Mouse (Mus musculus) 3134 (cell line): Measurements from ENCODE around the gene Gm27027.
A peak's percentile ranks its signal among the peaks of the same experiment; 100 is the strongest.

Experiments used
- DNase-seq: peaks from one replicate; pipeline ENCODE4 v3.0.0-alpha.2; 2011; ENCODE audit warnings: low spot score; ENCODE audit not compliant: insufficient read length; ENCODE audit errors: extremely low read depth

Gm27027 gene

GRCm38 (mm10) chr2:93996254-93996653 is at the start of gene Gm27027:
TSS of gene Gm27027 (minus strand) at chr2:93996354.
- DNase-seq = no peak

DNA sequence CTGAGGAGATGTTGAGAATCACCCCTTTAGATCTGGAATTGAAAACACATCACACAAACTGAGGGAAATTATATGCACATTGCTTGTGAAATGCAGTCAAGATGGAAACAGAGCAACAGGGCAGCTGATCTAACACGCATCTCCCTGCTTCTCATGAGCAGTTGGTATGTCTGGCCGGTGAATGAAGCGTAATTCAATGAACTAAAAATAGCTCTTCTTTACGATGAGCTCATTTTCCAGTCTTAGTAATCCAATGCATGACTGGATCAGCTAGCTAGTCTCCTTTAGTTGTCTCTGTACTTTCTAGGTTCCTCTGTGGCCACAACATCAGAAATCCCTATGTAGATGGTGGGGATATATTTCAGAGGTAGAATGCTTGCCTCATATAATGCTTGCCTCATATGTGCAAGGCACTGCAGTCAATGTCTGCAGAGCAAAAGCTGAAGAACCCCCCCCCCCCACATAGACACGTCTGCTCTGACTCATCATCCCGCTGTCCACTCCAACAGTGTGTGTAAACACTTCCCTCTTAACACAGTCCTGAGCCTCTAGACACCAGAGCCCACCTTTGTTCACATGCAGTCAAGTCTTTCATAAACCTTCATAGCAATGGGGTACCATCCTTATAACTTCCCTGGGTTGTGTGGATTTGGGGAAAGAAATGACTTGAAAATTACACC is 49.4 kb upstream of the Gm27027 start:
- peak; percentile 33 for DNase-seq

DNA sequence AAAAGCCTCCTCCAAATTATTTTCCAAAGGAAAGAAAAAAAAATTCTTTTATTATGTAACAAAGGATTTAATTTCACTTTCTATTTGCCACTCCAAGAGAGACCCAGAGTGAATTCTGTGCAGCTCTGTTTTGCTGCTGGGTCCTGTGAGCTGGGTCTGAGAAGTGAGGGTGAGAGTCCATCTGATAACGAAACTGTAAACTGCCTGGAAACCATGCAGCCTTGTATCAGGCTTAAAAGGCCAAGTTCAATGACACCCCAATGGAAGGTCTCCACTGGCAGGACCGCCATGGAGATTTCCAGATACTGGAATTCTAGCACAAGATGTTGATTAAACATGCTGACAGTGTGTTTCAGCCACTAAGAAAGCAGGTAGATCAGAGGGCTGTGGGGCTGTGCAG is 48.0 kb upstream of the Gm27027 start:
- no peak for DNase-seq

GRCm38 (mm10) chr2:94043662-94044061 is 47.5 kb upstream of the Gm27027 start:
- no peak for DNase-seq

- no peak for DNase-seq
Observed at GRCm38 (mm10) chr2:94042461-94042860, 46.3 kb upstream of the Gm27027 start.

GRCm38 (mm10) chr2:94040391-94041125 is 44.4 kb upstream of the Gm27027 start:
- DNase-seq = no peak

GRCm38 (mm10) chr2:94035428-94036331 is 39.5 kb upstream of the Gm27027 start:
- no peak for DNase-seq

GRCm38 (mm10) chr2:94030602-94031001 is 34.4 kb upstream of the Gm27027 start:
- DNase-seq = no peak

- DNase-seq = no peak
Observed at GRCm38 (mm10) chr2:94024637-94025036, 28.5 kb upstream of the Gm27027 start.

GRCm38 (mm10) chr2:94010335-94011291 is 14.5 kb upstream of the Gm27027 start, which contains the start of gene Alkbh3:
TSS of gene Alkbh3 (minus strand) at chr2:94010807.
- peak; percentile 92 for DNase-seq

DNA sequence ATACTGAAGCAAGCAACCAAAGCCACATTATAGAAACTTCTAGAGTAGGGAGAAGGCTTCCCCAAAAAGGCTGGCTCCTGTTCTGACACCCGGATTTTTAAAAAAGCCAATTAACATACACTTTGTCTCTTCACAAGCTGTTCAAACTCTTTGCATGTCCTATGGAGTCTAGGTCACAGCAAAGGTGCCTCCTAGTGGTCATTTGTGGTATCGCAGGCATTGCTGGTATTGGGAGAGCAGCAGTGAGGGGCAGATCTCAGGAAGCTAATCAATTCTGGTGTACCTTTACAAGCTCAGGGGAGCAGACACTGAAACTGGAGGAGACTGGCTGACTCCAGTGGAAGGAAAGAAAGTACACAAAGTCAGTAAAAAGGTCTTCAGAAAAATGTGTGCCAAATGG is 6.2 kb upstream of the Gm27027 start:
- DNase-seq = no peak

- no peak for DNase-seq
Observed at GRCm38 (mm10) chr2:94001918-94002317, 5.8 kb upstream of the Gm27027 start.

DNA sequence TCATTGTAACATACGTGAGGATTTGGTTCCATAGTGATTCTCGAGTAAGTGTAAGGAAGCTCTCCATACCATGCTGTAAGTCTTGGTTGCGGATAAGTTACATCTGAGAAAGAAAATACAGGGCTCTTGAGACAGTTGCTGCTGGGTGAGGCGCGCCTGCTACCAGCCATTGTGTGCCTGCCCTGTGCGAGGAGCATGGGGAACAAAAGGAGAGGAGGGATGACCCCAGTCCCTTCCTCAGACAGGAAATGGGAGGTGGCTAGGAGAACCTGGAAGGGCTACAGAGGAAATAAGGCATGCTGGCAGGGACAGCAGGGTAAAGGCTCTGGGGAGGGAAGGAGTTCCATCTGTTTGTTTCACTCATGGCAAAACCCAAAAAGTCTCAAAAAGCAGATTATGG is 5.3 kb upstream of the Gm27027 start:
- no peak for DNase-seq

DNA sequence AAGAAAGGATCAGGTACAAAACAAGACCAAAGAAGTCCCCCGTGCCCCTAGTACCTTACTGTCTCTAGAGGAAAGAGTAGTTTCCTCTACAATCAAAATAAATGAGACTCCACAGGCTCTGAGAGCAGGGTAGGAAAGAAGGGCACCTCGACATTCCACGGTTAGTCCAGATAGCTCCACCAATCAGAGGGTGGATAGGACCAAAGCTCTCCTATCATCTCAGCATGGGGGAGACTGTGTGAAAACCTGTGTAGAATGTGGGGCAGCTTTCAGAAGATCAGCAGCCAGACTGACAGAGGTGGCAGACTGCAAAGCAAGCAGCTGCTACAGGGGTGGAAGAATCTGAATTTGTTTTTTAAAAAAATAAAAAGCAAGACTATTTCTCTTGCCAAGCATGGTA is 3.3 kb downstream of the Gm27027 start:
- DNase-seq = no peak

DNA sequence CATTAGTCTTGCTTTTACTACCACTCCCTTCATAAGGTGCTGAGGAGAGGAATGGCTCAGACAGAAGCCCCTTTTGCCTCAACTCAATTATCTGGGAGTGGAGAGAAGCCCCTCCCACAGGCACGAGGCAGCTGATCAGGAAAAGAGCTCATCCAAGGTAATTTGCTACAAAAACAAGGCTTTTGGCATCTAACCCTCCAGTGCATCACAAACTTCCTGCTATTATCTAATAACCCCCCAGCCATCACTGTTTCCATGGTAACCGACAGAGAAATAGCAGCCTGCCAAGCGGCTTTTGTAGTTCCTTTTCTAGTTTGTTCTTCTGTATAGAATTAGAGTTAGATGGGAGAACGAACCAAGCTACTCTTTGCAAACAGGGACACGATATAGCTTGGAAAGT is 3.9 kb downstream of the Gm27027 start:
- no peak for DNase-seq

DNA sequence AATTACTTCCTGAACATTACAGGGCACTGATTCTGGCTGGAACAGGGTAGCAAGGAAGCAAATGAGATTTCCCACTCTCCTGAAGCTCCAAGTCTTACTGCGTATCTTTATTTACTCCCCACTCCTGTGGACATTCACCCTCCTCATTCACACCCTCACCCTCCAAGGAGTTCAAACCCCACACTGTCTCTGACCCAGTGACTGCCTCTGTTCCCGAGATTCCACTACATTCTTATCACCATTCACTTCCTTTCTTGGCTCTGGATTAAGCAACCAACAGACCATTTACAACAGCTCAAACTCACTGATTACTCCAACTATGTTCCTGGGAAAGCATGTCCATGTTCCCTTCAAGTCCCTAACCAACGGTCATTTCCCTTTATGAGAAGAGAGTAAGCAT is 4.8 kb downstream of the Gm27027 start:
- DNase-seq = no peak

DNA sequence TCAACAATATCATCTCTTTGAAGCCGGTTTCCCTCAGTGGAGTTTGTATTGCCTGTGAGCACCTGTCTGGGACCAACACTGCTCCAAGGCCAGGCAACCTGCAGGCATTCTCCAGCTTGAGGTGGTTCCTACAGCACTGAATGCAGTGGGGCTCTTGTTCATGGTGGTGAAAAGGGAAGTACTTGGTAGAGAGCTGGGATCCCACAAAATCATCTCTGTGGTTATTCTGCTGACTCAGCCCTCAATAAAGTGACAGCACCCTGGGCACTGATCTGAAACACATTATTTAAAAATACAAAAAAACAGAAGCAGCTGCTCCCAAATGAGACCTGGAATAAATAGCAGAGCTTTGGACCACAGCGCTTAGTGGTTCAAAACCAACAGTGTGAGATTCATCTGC is 7.7 kb downstream of the Gm27027 start:
- DNase-seq = no peak

DNA sequence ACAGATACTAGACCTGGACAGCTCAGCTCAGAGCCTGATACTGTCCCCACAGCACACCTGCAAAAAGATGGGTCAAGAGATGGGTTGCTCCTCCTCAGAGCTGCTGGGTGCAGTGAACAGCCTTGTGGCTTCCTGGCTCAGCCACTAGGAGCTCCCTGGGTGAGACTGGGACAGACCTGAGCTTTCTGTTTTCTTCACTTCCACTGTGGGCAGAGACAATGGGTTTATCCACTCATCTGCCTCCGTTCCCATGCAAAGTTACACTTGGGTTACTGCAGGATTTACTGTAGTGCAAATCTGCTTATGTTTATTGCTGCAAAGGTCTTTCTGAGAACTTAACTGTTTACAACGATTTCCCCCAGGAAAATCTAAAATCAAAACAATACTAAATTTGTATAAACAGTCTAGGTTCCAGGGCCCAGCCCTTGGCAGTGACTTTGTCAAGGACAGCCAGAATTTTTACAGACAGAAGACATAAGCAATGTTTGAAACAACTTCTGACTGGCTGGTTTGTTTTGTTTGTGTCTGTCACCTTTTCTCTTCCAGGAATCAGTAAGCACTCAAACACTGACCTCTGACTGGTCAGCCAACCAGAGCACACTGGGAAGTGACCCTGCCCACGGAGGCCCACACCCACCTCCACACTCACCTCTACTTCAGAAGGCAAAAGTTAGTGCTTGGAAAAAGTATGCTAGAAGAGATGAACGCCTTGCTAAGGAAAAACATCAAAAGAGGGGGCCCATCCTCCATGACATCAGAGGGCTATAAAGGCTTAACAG is 13.5 kb downstream of the Gm27027 start:
- DNase-seq = no peak
